Mouse (Mus musculus) adrenal gland, adult 8-10 months (tissue): ENCODE measurements around the gene Ubr2. TPM values are rescaled to one million over a fixed set of nuclear protein-coding genes. Genes with fewer than 3 reads are reported as not detected.

Experiments used
- DNase-seq: peaks from one replicate; pipeline ENCODE4 v3.0.0; 2022
- total RNA-seq, 4 experiments: library from RNA; stranded (reverse); gene quantifications; 2 replicates each; pipeline ENCODE4 v1.2.4; 2022

Gene Ubr2
- total RNA-seq, 4 experiments from 2014 or later: 80.2 to 105 (median 91.0) TPM

DNA sequence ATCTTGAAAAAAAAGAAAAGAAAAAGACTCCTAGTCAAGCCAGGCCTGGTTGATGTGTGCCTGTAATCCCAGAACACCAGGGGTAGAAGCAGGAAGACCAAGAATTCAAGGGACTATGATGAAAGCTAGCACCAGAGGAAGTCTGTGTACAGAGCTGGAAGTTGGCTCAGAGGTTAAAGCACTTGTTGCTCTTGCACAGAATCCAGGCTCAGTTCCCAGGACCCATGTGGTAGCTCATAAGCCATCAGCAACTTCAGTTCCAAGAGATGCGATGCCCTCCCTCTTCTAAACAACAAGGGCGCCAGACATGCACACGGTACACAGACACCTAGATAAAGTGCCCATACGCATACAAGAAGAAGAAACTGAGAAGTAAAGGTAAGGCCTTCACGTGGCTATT is 8.0 kb downstream of the Ubr2 start:
- no peak for DNase-seq

GRCm38 (mm10) chr17:46998840-46999239 is 11.5 kb downstream of the Ubr2 start:
- no peak for DNase-seq

DNA sequence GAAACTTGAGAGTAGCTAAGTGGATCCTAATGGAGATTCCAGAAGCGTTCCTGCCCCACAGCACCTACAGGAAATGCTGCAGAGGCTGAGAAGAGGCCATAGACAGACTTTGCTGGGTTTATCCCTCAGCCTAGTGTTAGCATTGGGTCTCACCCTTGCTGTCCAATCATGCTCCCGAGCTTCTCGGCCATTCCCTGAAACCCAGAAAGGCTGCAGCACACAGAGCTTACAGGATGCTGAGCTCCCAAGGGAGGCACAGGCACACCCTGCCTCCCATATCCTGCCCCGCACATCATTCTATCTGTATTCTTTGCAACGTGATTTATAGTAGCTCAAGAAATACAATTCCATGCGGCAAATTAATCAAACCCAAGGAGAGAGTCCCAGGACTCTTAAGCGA is 13.9 kb downstream of the Ubr2 start:
- no peak for DNase-seq

DNA sequence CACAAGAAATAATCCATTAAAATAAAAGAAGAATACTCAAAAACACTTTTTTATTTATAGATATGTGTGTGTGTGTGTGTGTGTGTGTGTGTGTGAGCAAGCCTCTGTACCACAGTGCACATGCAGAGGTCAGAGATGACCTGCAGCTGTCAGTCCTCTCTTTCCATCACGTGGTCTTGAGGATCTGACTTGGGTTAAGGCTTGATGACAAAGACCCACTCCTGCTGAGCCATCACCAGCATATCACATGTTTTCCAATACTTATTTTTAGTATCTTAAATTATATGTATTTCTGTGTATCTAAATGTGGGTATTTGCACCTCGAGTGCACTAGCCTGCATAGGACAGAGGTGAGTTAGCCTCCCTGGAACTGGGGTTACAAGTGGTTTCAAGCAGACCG is 14.7 kb downstream of the Ubr2 start:
- DNase-seq: no peak

GRCm38 (mm10) chr17:46994641-46995398 is 15.5 kb downstream of the Ubr2 start:
- DNase-seq: no peak

- DNase-seq: no peak
These were observed 16.7 kb downstream of the Ubr2 start for GRCm38 (mm10) chr17:46993625-46994024.

DNA sequence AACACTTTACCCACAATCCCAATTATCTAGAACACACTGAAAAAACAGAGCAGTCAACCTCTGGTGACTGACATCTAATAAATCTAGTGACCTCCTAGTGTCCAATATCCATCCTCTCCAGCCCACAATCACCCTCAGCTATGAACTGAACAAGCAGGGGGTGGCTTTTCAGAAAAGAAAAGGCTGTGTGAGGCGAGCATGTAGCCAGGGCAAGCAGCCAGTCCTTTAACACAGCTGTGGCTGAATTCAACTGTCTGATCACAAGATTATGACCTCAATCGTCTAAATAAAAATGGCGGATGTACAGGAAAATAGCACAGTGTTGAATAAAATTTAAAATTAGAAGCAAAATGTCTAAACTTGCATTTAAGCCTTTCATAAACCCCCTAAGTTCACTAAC is 22.7 kb downstream of the Ubr2 start:
- no peak for DNase-seq

DNA sequence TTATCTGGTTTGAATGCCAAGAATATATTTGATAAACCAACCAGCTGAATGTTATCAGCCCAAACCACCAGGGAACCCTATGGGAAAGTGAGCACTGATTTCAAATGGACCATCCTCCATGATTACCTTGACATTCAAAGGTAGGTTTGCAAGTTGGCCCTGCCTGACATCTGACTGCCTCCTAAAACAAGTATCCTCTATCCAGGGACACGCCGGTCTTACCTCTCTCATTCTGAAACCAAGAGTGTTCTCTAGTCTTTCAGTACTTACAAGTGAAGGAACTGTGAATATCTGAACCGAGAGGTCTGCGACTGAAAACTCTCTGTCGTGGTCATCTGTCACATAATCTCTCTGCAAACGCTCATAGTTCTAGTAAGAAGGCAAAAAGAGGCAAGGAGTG is 30.3 kb downstream of the Ubr2 start:
- DNase-seq: no peak

DNA sequence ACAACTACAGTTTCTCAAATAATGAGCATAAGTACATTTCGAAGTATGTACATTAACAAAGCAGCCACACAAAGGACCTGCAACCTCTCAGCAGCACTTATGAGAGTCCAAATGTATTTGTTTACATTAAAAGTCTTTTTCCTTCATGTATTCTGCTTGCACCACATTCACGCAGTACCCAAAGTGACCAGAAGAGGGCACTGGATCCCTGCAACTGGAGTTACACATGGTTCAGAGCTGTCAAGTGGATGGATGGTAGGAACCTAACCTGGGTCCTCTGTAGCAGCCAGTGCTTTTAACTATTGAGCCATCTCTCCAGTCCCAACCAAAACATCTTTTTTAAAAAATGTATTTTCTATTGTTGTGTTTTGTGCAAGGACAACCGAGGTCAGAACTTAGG is 35.2 kb downstream of the Ubr2 start:
- peak; percentile 31 for DNase-seq

GRCm38 (mm10) chr17:46972603-46973002 is 37.8 kb downstream of the Ubr2 start:
- no peak for DNase-seq

GRCm38 (mm10) chr17:46966892-46967291 is 43.5 kb downstream of the Ubr2 start:
- no peak for DNase-seq

GRCm38 (mm10) chr17:46963186-46963585 is 47.2 kb downstream of the Ubr2 start:
- no peak for DNase-seq

GRCm38 (mm10) chr17:46962153-46962552 is 48.2 kb downstream of the Ubr2 start:
- DNase-seq: no peak

DNA sequence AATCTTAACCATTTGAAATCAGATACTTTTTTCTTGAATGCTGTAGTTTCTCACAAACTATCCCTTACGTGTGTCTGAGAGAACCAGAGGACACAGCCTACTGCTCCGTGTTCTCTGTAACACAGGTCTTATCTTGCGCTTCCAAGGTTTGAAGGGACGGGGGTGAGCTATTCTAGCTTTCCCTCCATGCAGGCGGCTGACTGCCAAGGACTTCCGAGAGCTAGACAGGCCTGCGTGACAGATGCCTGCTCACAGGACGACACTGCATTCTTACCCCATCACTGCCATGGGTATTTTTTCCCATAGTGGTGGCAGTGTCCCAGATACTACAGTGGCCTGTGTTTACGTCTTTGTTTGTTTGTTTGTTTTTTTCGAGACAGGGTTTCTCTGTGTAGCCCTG is 50.1 kb downstream of the Ubr2 start:
- DNase-seq: no peak

DNA sequence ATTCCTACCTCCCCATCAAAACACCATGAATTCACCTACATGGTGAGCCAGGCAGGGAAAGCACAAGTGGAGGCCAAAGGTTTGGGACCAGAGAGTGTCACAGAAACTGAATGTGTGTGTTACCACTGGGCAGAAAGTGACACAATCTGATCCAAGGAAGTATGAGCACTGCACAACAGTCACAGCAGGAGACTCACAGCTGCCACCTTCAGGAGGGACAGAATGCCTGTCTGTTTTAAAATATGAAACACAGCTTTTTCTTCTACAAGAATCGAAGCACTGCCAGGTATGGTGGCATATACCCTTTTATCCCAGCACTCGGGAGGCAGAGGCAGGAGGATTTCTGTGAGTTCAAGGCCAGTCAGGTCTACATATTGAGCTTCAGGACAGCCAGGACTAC is 52.3 kb downstream of the Ubr2 start:
- no peak for DNase-seq

DNA sequence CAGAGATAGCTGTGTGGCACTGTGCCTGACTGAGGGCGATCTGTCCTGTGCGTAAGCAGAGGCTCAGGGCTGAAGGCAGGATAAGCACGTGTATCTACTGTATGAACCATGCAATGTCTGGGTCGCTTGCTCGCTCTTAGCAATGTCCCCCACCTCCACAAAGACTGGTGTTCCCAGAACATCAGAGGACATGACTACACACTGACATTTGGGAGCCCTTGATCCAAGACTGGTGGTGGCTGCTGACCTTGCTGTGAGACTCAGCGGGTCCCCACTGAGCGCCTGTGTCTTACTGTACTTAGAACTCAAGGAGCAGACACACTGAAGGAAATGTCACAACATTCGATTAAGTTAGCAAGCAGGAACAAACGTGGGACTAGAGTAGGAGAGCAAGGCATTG is 64.1 kb downstream of the Ubr2 start:
- DNase-seq: peak; percentile 31

DNA sequence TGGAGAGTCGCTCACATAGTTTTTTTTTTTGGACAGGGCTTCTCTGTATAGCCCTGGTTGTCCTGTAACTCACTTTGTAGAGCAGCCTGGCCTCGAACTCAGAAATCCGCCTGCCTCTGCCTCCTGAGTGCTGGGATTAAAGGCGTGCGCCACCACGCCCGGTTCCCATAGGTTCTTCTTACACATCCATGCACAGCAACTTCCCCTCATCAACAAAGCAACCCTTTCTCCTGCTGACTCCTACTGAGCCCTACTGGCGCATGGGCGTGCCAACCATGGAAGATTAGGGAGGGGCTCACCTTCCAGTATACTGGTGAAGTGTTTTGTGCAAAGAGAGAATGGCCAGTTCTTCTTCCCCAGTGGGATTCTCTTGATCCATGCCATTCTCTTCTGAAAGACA is 67.9 kb downstream of the Ubr2 start:
- DNase-seq: no peak

GRCm38 (mm10) chr17:46940461-46940860 is 69.9 kb downstream of the Ubr2 start:
- no peak for DNase-seq

GRCm38 (mm10) chr17:46933557-46934348 is 76.6 kb downstream of the Ubr2 start:
- DNase-seq: peak; percentile 21

GRCm38 (mm10) chr17:46932961-46933360 is 77.4 kb downstream of the Ubr2 start:
- DNase-seq: peak; percentile 54

DNA sequence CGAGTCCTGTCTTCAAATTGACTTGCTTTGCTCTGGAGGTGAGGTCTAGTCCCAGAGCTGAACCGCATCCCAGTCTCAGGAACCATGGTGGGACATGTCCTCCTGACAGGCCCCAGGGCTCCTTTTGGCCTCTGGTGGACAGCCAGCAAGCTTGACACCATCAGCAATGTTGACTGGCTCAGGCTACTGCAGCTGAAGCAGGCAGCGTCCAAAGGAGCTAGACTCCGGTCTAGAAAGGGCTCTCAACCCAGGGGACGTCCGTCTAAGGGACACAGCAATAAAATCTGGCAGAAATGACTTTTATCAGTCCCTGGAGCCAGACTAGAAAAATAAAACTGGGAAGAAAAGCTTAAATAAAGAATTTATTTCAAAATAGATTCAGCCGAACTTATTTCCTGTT is 80.5 kb downstream of the Ubr2 start:
- DNase-seq: no peak

- no peak for DNase-seq
These were observed 81.1 kb downstream of the Ubr2 start for GRCm38 (mm10) chr17:46929277-46929676.

- DNase-seq: no peak
These were observed 82.6 kb downstream of the Ubr2 start for GRCm38 (mm10) chr17:46927781-46928180.

DNA sequence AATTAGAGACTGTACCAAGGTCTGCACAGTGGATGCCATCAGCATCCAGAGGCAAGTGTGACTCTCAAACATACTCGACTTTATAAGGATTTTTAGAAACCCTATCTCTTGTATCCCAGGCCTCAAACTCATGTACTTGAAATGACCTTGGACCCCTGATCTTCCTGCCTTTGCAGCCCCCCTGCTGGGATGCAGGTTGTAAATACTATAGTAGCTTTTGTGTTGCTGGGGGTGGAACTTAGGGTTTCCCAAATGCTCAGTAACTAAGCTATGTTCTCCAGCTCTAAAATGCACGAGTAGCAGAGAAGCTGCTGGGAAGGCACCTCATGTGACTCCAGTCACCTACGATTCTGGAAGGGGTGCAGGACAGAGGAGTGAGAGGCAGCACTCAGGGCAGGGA is 83.4 kb downstream of the Ubr2 start:
- DNase-seq: no peak
